Mouse (Mus musculus) kidney, embryonic 14.5 days (tissue): ENCODE results near the gene Rxfp4. TPM values are rescaled to one million over a fixed set of nuclear protein-coding genes. Genes with fewer than 3 reads are reported as not detected.
A peak's percentile ranks its signal among the peaks of the same experiment; 100 is the strongest.

Experiments
- ATAC-seq: fragments of 200-750 bp; cut with Nextera tagmentation; 2 replicates; pipeline ENCODE4 v1.8.0; 2017; ENCODE audit warnings: moderate number of reproducible peaks, mild to moderate bottlenecking, moderate TSS enrichment, moderate library complexity; ENCODE audit not compliant: low FRiP score, low TSS enrichment
- H3K27ac ChIP-seq: fragments of 300-500 bp; sonication (generic); 2 replicates; pipeline ENCODE4 v1.5.1; 2014; ENCODE audit warnings: low read depth, mild to moderate bottlenecking, low read length, moderate library complexity, mixed read lengths
- H3K27me3 ChIP-seq: fragments of 300-500 bp; sonication (generic); 2 replicates; pipeline ENCODE4 v1.6.1; 2014; ENCODE audit warnings: mild to moderate bottlenecking, low read length; ENCODE audit not compliant: control insufficient read depth, insufficient read depth
- H3K36me3 ChIP-seq: fragments of 300-500 bp; sonication (generic); 2 replicates; pipeline ENCODE4 v1.6.1; 2014; ENCODE audit warnings: low read length, mixed read lengths; ENCODE audit not compliant: control insufficient read depth, insufficient read depth
- H3K4me1 ChIP-seq: fragments of 300-500 bp; sonication (generic); 2 replicates; pipeline ENCODE4 v1.6.1; 2014; ENCODE audit warnings: low read length, mixed read lengths; ENCODE audit not compliant: control insufficient read depth, insufficient read depth
- H3K4me2 ChIP-seq: fragments of 300-500 bp; sonication (generic); replicated peaks from 2 replicates; pipeline ENCODE4 v1.6.1; 2014; ENCODE audit warnings: low read depth, mild to moderate bottlenecking, low read length
- H3K4me3 ChIP-seq: fragments of 300-500 bp; sonication (generic); 2 replicates; pipeline ENCODE4 v1.5.1; 2014; ENCODE audit warnings: mild to moderate bottlenecking, low read length
- H3K9ac ChIP-seq: fragments of 300-500 bp; sonication (generic); 2 replicates; pipeline ENCODE4 v1.6.1; 2014; ENCODE audit warnings: low read depth, mild to moderate bottlenecking, low read length, moderate library complexity
- H3K9me3 ChIP-seq: fragments of 300-500 bp; sonication (generic); 2 replicates; pipeline ENCODE4 v1.6.1; 2016; ENCODE audit warnings: low read length; ENCODE audit not compliant: control insufficient read depth
- WGBS: fragments of 180-500 bp; shearing (Covaris S2); extraction: QIAGEN DNeasy Blood & Tissue Kit; methylation state at CpG from one replicate; pipeline ENCODE4 v1.1.7; 2014; 5-methylcytosine and 5-hydroxymethylcytosine counted together
- polyA plus RNA-seq: library from polyadenylated mRNA; unstranded; fragments of >200 nt; fragmentation: Nextera tagmentation; extraction: Ambion mirVana; gene quantifications from 2 replicates; pipeline ENCODE4 v1.2.1, GENCODE M21; 2014

Gene Rxfp4
- polyA plus RNA-seq, 1 experiment from 2014 or later: not detected

- H3K27ac ChIP-seq: no peak overlapping the region
- H3K9me3 ChIP-seq: no peaks in the 10 kb centered on the region
- WGBS: 93% methylated on average over 10 of the region's 10 CpGs
These were observed 19.9 kb downstream of the Rxfp4 start for GRCm38 (mm10) chr3:88633056-88633455.

GRCm38 (mm10) chr3:88631921-88632587, 20.9 kb downstream of the Rxfp4 start:
- Histone ChIP-seq H3K27ac (no peak overlapping the region), H3K4me3 (no peak overlapping the region), H3K9me3 (no peaks in the 10 kb centered on the region), H3K9ac (no peak overlapping the region), H3K27me3 (no peaks in the 10 kb centered on the region), H3K4me1 (peaks cover 5% of the 10 kb centered on the region; the same call in 1 of the 2 replicates), H3K36me3 (peaks cover 79% of the 10 kb centered on the region), H3K4me2 (no peak overlapping the region)
- 72% methylated on average over 12 of the region's 12 CpGs for WGBS
- ATAC-seq: peak; percentile 13; the same call in 1 of the 2 replicates

More at GRCm38 (mm10) chr3:88633056-88633455, 19.9 kb downstream of the Rxfp4 start:
- no peak for ATAC-seq
- H3K4me1 ChIP-seq: no peaks in the 10 kb centered on the region; the same call in 1 of the 2 replicates
- no peak overlapping the region for H3K4me2 ChIP-seq
- H3K36me3 ChIP-seq: peaks cover 88% of the 10 kb centered on the region
- H3K9ac ChIP-seq: no peak overlapping the region
- no peak overlapping the region for H3K4me3 ChIP-seq
- H3K27me3 ChIP-seq: no peaks in the 10 kb centered on the region

- ATAC-seq: no peak
- peaks cover 15% of the 10 kb centered on the region; the same call in 1 of the 2 replicates for H3K4me1 ChIP-seq
These were observed 22.0 kb downstream of the Rxfp4 start for GRCm38 (mm10) chr3:88630849-88631341.

GRCm38 (mm10) chr3:88630018-88630417, 22.9 kb downstream of the Rxfp4 start:
- Histone ChIP-seq H3K27me3 (no peaks in the 10 kb centered on the region), H3K27ac (no peak overlapping the region), H3K4me2 (no peak overlapping the region), H3K4me3 (no peak overlapping the region), H3K9ac (no peak overlapping the region), H3K9me3 (no peaks in the 10 kb centered on the region), H3K4me1 (peaks cover 18% of the 10 kb centered on the region), H3K36me3 (peaks cover 64% of the 10 kb centered on the region)
- no peak for ATAC-seq
- WGBS: 74% methylated on average over 9 of the region's 9 CpGs

More at GRCm38 (mm10) chr3:88630849-88631341, 22.0 kb downstream of the Rxfp4 start:
- H3K9ac ChIP-seq: no peak overlapping the region
- H3K36me3 ChIP-seq: peaks cover 72% of the 10 kb centered on the region
- no peak overlapping the region for H3K27ac ChIP-seq
- WGBS: 73% methylated on average over 6 of the region's 6 CpGs
- no peaks in the 10 kb centered on the region for H3K9me3 ChIP-seq
- H3K27me3 ChIP-seq: no peaks in the 10 kb centered on the region
- no peak overlapping the region for H3K4me3 ChIP-seq
- H3K4me2 ChIP-seq: no peak overlapping the region

GRCm38 (mm10) chr3:88629244-88629643, 23.7 kb downstream of the Rxfp4 start:
- 64% methylated on average over 13 of the region's 13 CpGs for WGBS
- H3K4me1 ChIP-seq: peaks cover 26% of the 10 kb centered on the region
- H3K36me3 ChIP-seq: peaks cover 60% of the 10 kb centered on the region
- H3K4me3 ChIP-seq: no peak overlapping the region
- no peak for ATAC-seq
- no peak overlapping the region for H3K27ac ChIP-seq
- no peak overlapping the region for H3K9ac ChIP-seq
- H3K4me2 ChIP-seq: no peak overlapping the region
- H3K27me3 ChIP-seq: no peaks in the 10 kb centered on the region
- H3K9me3 ChIP-seq: no peaks in the 10 kb centered on the region

- H3K27me3 ChIP-seq: no peaks in the 10 kb centered on the region
- H3K4me2 ChIP-seq: no peak overlapping the region
- no peaks in the 10 kb centered on the region for H3K9me3 ChIP-seq
- H3K4me3 ChIP-seq: no peak overlapping the region
- H3K9ac ChIP-seq: no peak overlapping the region
- peaks cover 55% of the 10 kb centered on the region for H3K36me3 ChIP-seq
- no peak for ATAC-seq
- H3K27ac ChIP-seq: no peak overlapping the region
- 54% methylated on average over 4 of the region's 4 CpGs for WGBS
- H3K4me1 ChIP-seq: peaks cover 31% of the 10 kb centered on the region
These were observed 24.2 kb downstream of the Rxfp4 start for GRCm38 (mm10) chr3:88628766-88629165.

- peak overlapping the region; percentile 18; the same call in 1 of the 2 replicates for H3K9ac ChIP-seq
- 74% methylated on average over 2 of the region's 2 CpGs for WGBS
- no peak overlapping the region for H3K4me3 ChIP-seq
These were observed 25.4 kb downstream of the Rxfp4 start for GRCm38 (mm10) chr3:88627535-88627934.

GRCm38 (mm10) chr3:88627114-88627513, 25.8 kb downstream of the Rxfp4 start:
- WGBS: 49% methylated on average over 4 of the region's 4 CpGs
- no peaks in the 10 kb centered on the region for H3K9me3 ChIP-seq
- H3K27me3 ChIP-seq: no peaks in the 10 kb centered on the region
- no peak overlapping the region for H3K27ac ChIP-seq
- H3K9ac ChIP-seq: 0 out of 2 replicates have a peak overlapping the region, but pooled peaks have one; percentile 18
- no peak for ATAC-seq
- peaks cover 36% of the 10 kb centered on the region for H3K4me1 ChIP-seq
- H3K4me3 ChIP-seq: no peak overlapping the region
- no peak overlapping the region for H3K4me2 ChIP-seq
- peaks cover 38% of the 10 kb centered on the region for H3K36me3 ChIP-seq

More at GRCm38 (mm10) chr3:88627535-88627934, 25.4 kb downstream of the Rxfp4 start:
- no peaks in the 10 kb centered on the region for H3K9me3 ChIP-seq
- ATAC-seq: no peak
- no peak overlapping the region for H3K4me2 ChIP-seq
- peaks cover 43% of the 10 kb centered on the region for H3K36me3 ChIP-seq
- peaks cover 36% of the 10 kb centered on the region for H3K4me1 ChIP-seq
- no peaks in the 10 kb centered on the region for H3K27me3 ChIP-seq
- no peak overlapping the region for H3K27ac ChIP-seq

- peaks cover 36% of the 10 kb centered on the region for H3K4me1 ChIP-seq
- H3K4me3 ChIP-seq: no peak overlapping the region
- peaks cover 30% of the 10 kb centered on the region for H3K36me3 ChIP-seq
- no peaks in the 10 kb centered on the region for H3K9me3 ChIP-seq
- 67% methylated on average over 7 of the region's 7 CpGs for WGBS
- H3K27me3 ChIP-seq: no peaks in the 10 kb centered on the region
- ATAC-seq: no peak
- no peak overlapping the region for H3K27ac ChIP-seq
- no peak overlapping the region for H3K9ac ChIP-seq
- H3K4me2 ChIP-seq: no peak overlapping the region
These were observed 26.6 kb downstream of the Rxfp4 start for GRCm38 (mm10) chr3:88626316-88626715.
